Mouse (Mus musculus): ENCODE results near the gene Cox20.

The Cox20 gene

DNA sequence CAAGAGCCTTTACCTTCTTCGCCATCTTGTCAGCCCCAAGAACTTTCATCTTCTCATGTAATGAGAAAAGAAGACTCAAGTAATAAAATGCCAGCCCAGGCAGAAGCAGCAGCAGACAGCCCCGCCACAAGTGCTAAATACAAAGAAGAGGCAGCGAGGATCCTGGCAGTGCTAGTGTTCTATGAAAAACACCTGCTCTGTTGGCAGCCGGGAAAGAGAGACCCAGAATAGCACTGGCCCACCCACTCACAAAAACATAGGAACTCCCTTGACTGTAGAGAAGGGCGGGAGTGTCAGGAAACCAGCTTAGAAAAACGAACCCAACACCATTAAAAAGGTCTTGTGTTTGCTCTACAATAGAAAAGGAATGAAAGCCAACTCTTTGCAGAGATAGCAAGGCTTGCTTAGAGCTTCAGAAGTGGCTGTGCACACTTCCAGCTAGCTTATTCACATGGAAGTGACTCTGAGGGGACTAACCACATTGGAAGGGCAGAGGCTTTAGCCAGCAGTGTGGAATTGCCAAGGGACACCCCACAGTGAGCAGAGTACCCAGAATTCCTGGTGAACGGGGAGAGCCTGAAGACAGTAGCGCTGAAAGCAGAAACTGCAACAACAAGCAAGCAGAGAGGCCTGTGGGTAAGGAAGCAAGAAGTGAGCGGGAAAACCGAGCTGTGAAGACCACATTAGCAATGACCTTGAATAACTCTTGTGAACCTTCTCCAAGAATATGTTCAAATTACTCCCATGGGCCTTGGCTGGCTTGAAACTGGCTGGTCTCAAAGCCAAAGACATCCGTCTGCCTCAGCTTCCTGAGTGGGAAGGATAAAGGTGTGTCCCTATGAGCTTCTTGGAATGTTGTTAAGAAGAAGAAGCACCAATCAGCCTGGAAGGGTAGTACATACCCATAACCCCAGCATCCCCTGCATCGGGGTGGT lies 39.1 kb downstream of the Cox20 start:
- no peak for DNase-seq

DNA sequence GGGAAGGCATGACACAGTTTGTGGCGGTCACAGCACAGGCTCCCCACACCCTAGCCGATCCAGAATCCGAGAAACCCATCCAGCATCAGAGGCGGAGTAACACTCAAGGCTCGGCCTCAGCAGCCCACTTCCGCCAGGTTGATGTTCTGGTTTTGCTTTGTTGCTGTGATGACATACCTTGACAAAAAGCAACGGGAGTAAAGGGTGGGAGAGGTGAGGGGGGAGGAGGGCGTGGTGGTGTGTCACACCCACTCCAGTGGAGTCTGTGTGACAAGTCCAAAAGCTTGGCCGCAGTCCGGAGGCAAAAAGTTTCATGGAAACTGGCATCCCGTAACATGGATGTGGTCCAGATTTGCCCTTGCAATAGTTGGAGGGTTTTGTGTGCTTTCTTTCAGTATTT lies 41.3 kb downstream of the Cox20 start:
- DNase-seq, result no peak

DNA sequence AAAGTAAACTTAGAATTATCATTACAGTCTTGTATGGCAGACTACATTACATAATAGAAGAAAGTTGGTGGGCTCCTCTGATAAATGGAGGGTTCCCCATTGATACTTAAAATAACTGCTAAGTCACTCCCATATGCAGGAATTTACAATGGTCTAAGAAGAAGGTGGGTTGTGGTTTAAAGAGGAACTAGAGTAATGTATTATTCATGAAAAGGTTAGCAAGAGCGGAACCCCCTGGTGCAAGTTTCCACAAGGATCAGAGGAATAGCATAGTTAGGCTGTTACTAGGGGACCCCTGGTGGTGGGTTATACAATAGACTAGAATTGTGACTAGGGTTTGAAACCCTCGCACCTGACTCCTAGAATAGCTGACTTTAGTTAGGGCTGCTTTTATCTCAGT lies 41.8 kb downstream of the Cox20 start:
- DNase-seq, result no peak

DNA sequence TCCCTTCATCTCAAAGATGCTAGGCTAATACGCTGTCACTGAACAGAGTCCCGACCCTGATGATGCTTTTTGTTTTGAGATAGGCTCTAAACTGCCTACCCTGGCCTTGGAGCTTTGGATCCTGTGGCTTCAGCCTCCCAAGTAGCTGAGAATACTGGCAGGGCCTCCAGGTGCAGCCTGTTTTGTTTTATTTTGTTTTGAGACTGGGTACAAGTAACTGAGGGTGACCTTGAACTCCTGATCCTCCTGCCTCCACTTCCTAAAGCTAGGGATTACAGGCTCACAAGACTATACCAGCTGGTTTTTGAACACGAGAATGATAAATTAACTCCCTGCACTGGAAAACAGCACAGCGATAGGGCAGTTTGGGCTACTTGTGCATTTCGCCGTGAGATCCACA lies 46.2 kb downstream of the Cox20 start:
- no peak for DNase-seq

DNA sequence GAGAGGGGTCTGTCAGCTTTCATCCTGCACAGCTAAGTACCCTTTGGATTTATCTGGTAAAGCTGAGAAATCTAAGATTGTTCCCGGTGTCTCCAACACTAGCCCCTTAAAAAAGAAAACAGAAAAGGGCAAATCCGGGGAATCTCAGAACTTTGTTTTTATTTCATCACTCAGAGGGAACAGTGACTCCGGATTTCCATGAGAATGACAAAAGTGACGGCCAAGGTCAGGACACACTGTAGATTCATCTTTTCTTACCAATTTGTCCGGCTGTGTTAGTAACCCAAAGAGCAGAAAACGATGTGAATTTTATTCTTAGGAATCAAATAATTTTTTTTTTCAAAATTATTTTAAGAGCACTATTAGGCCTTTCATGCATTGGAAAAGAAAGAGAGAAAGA lies 49.2 kb downstream of the Cox20 start:
- no peak for DNase-seq

DNA sequence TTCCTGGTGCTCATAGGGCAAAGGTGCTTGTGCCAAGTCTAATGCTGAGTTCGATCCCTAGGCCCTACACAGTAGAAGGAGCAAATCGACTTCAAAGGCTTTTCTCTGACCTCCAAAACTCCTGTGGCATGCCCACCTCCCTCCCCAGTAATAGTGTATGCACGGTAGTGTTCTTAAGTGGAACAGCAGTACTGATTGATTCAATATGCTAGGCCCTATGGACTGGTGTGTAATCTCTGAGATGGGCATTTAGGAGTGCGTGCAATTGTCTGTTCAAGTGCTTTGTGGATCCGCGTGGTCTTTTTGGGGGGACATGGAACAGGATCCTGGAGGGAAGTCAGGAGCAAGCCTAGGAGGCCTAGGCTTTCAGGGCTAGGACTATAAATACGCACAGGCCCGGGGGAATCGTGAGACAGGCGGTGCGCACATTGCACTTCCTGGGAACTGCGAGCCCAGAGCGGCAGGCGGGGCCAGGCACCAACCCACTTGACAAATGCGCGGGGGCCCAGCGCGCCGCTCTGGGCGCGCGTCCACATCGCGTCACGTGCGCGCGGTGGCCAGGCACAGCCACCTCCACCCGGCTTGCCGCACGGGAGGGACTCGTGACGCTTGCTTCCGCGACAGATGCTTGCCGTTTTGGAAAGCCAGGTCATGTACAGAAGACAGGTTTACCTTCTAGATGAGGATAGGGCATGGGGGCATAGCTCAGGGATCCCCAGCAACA lies 49.8 kb downstream of the Cox20 start:
- DNase-seq, result peak; percentile 95

DNA sequence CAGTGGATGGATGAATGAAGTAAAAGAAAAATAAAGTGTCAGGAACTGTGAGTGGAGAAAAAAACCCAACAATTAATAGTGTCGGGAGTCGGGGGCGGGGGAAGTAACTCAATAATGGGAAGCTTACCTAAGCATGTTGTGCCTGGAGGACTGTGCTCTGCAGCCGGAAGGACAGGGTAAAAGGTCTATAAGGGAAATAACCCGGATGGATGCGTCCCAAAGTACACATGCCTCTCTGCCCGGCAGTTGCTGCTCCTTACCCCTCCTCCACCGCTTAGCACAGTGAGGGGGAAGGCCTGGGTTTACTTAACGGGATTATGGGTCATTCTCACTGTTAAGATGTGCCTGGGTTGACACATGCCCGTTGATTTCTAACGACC lies 50.3 kb downstream of the Cox20 start:
- DNase-seq, result peak; percentile 58
